Mouse (Mus musculus) heart, embryonic 16.5 days (tissue): Measurements from ENCODE around the gene Ncbp1. TPM values are rescaled to one million over a fixed set of nuclear protein-coding genes. Genes with fewer than 3 reads are reported as not detected.
"Not testable (repeated sequence)": the region's sequence is repeated elsewhere in the genome, so short reads cannot be mapped to it uniquely, and the experiment has no call there.

Experiments used
- ATAC-seq: fragments of 200-750 bp; cut with Nextera tagmentation; replicated peaks from 2 replicates; pipeline ENCODE4 v1.8.0; 2017; ENCODE audit warnings: moderate number of reproducible peaks; ENCODE audit not compliant: insufficient read depth, low FRiP score; ENCODE audit errors: extremely low read depth
- H3K27ac ChIP-seq: fragments of 300-500 bp; sonication (generic); 2 replicates; pipeline ENCODE4 v1.5.1; 2014; ENCODE audit warnings: mild to moderate bottlenecking, low read length, control low read depth, moderate library complexity
- H3K27me3 ChIP-seq: fragments of 300-500 bp; sonication (generic); 2 replicates; pipeline ENCODE4 v1.6.1; 2014; ENCODE audit warnings: low read length, mixed read lengths; ENCODE audit not compliant: control insufficient read depth, insufficient read depth
- H3K36me3 ChIP-seq: fragments of 300-500 bp; sonication (generic); 2 replicates; pipeline ENCODE4 v1.6.1; 2014; ENCODE audit not compliant: control insufficient read depth, insufficient read depth
- H3K4me1 ChIP-seq: fragments of 300-500 bp; sonication (generic); 2 replicates; pipeline ENCODE4 v1.6.1; 2014; ENCODE audit warnings: low read length, mixed read lengths; ENCODE audit not compliant: control insufficient read depth, insufficient read depth
- H3K4me2 ChIP-seq: fragments of 300-500 bp; sonication (generic); 2 replicates; pipeline ENCODE4 v1.6.1; 2014; ENCODE audit warnings: low read depth, mild to moderate bottlenecking, control low read depth, low read length
- H3K4me3 ChIP-seq: fragments of 300-500 bp; sonication (generic); 2 replicates; pipeline ENCODE4 v1.5.1; 2014; ENCODE audit warnings: mild to moderate bottlenecking, control low read depth, low read length
- H3K9ac ChIP-seq: fragments of 300-500 bp; sonication (generic); 2 replicates; pipeline ENCODE4 v1.6.1; 2014; ENCODE audit warnings: low read length, control low read depth
- H3K9me3 ChIP-seq: fragments of 300-500 bp; sonication (generic); replicated peaks from 2 replicates; pipeline ENCODE4 v1.6.1; 2016; ENCODE audit warnings: low read length; ENCODE audit not compliant: control insufficient read depth
- WGBS: fragments of 180-500 bp; shearing (Covaris S2); extraction: QIAGEN DNeasy Blood & Tissue Kit; methylation state at CpG from one replicate; pipeline ENCODE4 v1.1.7; 2014; 5-methylcytosine and 5-hydroxymethylcytosine counted together
- polyA plus RNA-seq: library from polyadenylated mRNA; unstranded; fragments of >200 nt; fragmentation: Nextera tagmentation; extraction: Ambion mirVana; gene quantifications from 2 replicates; pipeline ENCODE4 v1.2.1, GENCODE M21; 2015

Ncbp1 gene
- polyA plus RNA-seq, 1 experiment from 2014 or later = 48.3 TPM

GRCm38 (mm10) chr4:46185423-46185822, 47.0 kb downstream of the Ncbp1 start:
- Histone ChIP-seq H3K36me3 (peaks cover 41% of the 10 kb centered on the region), H3K27me3 (no peaks in the 10 kb centered on the region), H3K4me1 (no peaks in the 10 kb centered on the region), H3K9ac (no peak overlapping the region), H3K4me2 (no peak overlapping the region), H3K4me3 (no peak overlapping the region), H3K27ac (no peak overlapping the region), H3K9me3 (no peaks in the 10 kb centered on the region)
- WGBS = 64% methylated on average over 8 of the region's 8 CpGs
- no peak for ATAC-seq

DNA sequence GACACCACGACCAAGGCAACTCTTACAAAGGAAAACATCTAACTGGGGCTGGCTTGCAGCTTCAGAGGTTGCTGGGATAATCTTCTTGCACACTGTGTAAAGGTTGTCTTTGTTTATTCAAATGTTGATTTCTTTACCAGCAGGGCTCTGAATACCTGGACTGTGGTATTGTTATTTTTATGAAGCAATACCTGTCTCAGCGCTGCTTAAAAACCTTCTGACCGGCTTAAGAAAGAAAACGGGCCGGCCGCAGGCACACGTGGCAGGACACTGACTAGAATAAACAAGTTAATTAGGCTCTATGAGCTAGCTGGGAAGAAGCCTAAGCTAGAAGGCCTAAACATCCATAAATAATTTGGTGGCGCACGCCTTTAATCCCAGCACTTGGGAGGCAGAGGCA, 47.5 kb downstream of the Ncbp1 start:
- Histone ChIP-seq H3K27me3 (no peaks in the 10 kb centered on the region), H3K4me2 (no peak overlapping the region), H3K9ac (no peak overlapping the region), H3K9me3 (no peaks in the 10 kb centered on the region), H3K4me3 (no peak overlapping the region), H3K36me3 (peaks cover 41% of the 10 kb centered on the region), H3K27ac (no peak overlapping the region), H3K4me1 (no peaks in the 10 kb centered on the region)
- ATAC-seq = no peak
- WGBS = 85% methylated on average over 9 of the region's 9 CpGs

DNA sequence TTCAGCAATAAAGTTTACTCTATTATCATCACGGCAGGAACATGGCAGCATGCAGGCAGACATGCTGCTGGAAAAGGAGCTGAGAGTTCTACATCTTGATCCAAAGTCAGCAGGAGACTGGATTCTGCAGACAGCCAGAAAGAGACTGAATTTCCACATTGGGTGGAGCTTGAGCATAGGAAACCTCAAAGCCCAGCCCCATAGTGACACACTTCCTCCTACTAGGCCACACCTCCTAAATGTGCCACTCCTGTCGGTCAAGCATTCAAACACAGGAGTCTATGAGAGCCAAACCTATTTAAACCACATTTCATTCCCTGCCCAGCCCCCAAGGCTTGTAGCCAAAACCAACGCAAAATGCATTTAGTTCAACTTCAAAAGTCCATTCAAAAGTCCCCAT, 48.1 kb downstream of the Ncbp1 start:
- Histone ChIP-seq H3K4me3 (no peak overlapping the region), H3K9me3 (no peaks in the 10 kb centered on the region), H3K4me1 (no peaks in the 10 kb centered on the region), H3K9ac (no peak overlapping the region), H3K36me3 (peaks cover 37% of the 10 kb centered on the region), H3K27me3 (no peaks in the 10 kb centered on the region), H3K27ac (no peak overlapping the region), H3K4me2 (no peak overlapping the region)
- ATAC-seq = no peak
- 67% methylated on average over 3 of the region's 3 CpGs for WGBS

- H3K36me3 ChIP-seq, H3K4me1 ChIP-seq, H3K4me2 ChIP-seq, ATAC-seq, H3K27ac ChIP-seq, H3K9me3 ChIP-seq, H3K27me3 ChIP-seq, H3K9ac ChIP-seq, H3K4me3 ChIP-seq: not testable (repeated sequence)
Observed at GRCm38 (mm10) chr4:46192011-46192410, 53.6 kb downstream of the Ncbp1 start.

DNA sequence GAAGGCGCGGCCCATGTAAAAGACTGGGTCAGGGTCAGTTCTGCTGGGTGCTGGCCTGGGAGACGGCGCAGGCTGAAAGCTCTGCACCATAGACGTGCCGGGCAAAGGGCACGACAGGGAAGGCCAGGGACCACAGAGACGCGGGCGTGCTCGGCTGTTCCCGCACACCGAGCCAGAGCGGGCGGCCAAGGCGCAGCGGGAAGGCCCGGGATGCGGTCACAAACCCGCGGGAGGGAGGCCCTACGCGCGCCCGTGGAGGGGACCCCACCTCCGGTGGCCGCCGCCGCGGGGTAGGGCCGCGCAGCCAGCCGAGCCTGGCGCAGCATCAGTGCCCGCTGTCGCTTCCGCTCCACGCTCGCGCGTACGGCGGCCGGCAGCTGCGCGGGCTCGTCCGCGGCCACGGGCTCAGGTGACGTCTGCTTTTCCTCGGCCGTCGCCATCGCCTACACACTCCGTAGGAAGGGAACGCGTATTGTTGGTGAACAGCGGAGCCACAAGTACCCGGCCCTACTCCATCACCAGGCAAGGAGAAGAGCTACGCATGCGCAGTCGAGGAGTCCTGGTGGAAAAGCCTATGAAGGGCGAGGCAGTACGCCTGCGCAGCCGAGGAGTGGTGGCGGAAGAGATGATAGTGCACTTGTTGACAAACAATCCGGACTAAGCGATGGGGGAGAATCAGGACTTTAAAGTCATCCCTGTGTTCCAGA, 57.5 kb downstream of the Ncbp1 start, which contains the start of gene Xpa:
Gene Xpa (minus strand): TSS at position 531 of the 707 bp plus-strand sequence.
- no peaks in the 10 kb centered on the region for H3K36me3 ChIP-seq
- H3K27me3 ChIP-seq = peaks cover 12% of the 10 kb centered on the region
- ATAC-seq = peak; percentile 97
- peak within 1 kb of the TSS; percentile 66 for H3K4me2 ChIP-seq
- peak within 1 kb of the TSS; percentile 73 for H3K4me3 ChIP-seq
- H3K9ac ChIP-seq = peak within 1 kb of the TSS; percentile 83
- H3K27ac ChIP-seq = peak within 1 kb of the TSS; percentile 62
- WGBS = under 1% methylated on average over 69 of the region's 70 CpGs
- H3K9me3 ChIP-seq = no peaks in the 10 kb centered on the region
- peaks cover 7% of the 10 kb centered on the region for H3K4me1 ChIP-seq

DNA sequence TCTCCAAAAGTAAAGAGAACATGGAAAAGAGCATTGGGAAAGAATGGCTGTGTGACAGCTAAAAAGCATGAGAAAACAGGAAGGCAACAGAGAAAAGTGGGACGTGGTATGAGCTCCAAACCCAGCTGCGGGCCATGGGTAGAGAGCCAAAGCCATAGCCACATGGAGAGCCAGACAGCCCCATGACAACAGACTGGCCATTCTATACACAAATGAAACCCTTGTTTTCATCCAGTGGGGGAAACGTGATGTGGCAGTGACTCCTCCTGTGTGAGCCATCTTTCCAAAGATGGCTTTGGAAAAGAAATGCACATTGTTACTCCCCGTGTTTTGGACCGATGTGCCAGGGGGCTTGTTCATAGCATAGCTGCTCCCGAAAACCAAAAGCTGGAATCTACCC, 58.1 kb downstream of the Ncbp1 start:
- WGBS = 37% methylated on average over 6 of the region's 6 CpGs

GRCm38 (mm10) chr4:46198064-46198463, 59.7 kb downstream of the Ncbp1 start:
- Histone ChIP-seq H3K4me3 (no peak overlapping the region), H3K4me1 (peaks cover 7% of the 10 kb centered on the region), H3K9me3 (no peaks in the 10 kb centered on the region), H3K27me3 (peaks cover 21% of the 10 kb centered on the region), H3K4me2 (no peak overlapping the region), H3K36me3 (no peaks in the 10 kb centered on the region), H3K27ac (no peak overlapping the region), H3K9ac (no peak overlapping the region)
- ATAC-seq = no peak
- 63% methylated on average over 5 of the region's 5 CpGs for WGBS

More for the DNA sequence above, 58.1 kb downstream of the Ncbp1 start:
- Histone ChIP-seq H3K4me1 (peaks cover 7% of the 10 kb centered on the region), H3K27me3 (peaks cover 13% of the 10 kb centered on the region), H3K4me3 (peak overlapping the region; percentile 73), H3K4me2 (peak overlapping the region; percentile 66), H3K9me3 (no peaks in the 10 kb centered on the region), H3K9ac (peak overlapping the region; percentile 83), H3K36me3 (no peaks in the 10 kb centered on the region), H3K27ac (peak overlapping the region; percentile 62)
- ATAC-seq = no peak; the same call in 1 of the 2 replicates

GRCm38 (mm10) chr4:46201834-46202561, 63.6 kb downstream of the Ncbp1 start:
- Histone ChIP-seq H3K4me1 (no peaks in the 10 kb centered on the region), H3K4me2 (peak overlapping the region; percentile 61), H3K9me3 (no peaks in the 10 kb centered on the region; the same call in none of the 2 replicates), H3K4me3 (peak overlapping the region; percentile 32), H3K27ac (no peak overlapping the region), H3K36me3 (no peaks in the 10 kb centered on the region), H3K9ac (peak overlapping the region; percentile 59), H3K27me3 (peaks cover 23% of the 10 kb centered on the region)
- 5% methylated on average over 7 of the region's 7 CpGs for WGBS
- ATAC-seq = no peak

GRCm38 (mm10) chr4:46202562-46203126, 64.2 kb downstream of the Ncbp1 start:
- WGBS = 9% methylated on average over 23 of the region's 23 CpGs

More at GRCm38 (mm10) chr4:46202562-46203126, 64.2 kb downstream of the Ncbp1 start:
- peak overlapping the region; percentile 59 for H3K9ac ChIP-seq
- H3K9me3 ChIP-seq = peaks cover 3% of the 10 kb centered on the region
- peaks cover 23% of the 10 kb centered on the region for H3K27me3 ChIP-seq
- H3K4me2 ChIP-seq = peak overlapping the region; percentile 61
- no peak overlapping the region for H3K27ac ChIP-seq
- no peaks in the 10 kb centered on the region for H3K36me3 ChIP-seq
- no peaks in the 10 kb centered on the region for H3K4me1 ChIP-seq
- peak overlapping the region; percentile 32 for H3K4me3 ChIP-seq
- ATAC-seq = no peak
